Mouse (Mus musculus): ENCODE results near the gene Hmgb1.

Hmgb1 gene

DNA sequence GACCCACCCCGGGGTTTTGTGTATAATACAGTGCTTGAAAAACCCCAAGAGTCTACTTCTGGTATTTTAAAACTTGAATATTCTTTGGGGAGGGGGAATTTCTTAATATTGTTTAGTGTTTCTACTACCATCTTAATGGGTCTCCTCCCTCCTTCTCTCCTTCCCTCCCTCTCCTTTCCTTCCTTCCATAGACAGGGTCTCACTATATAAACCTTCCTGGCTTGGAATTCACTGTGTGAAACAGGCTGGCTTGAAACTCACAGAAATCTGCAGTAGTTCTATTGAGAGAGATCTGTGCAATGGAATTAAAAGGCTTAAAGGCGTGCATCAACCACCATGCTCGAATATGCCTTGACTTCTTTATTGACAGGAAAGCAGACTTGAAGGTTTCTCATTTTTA lies 1.5 kb upstream of the Hmgb1 start:
- no peak for DNase-seq (ENCODE audit: low read depth, low spot score)

- DNase-seq (ENCODE audit: low read depth, low spot score) = peak; percentile 83
Measured at GRCm38 (mm10) chr5:149184844-149185186, 526 bp upstream of the Hmgb1 start.

DNA sequence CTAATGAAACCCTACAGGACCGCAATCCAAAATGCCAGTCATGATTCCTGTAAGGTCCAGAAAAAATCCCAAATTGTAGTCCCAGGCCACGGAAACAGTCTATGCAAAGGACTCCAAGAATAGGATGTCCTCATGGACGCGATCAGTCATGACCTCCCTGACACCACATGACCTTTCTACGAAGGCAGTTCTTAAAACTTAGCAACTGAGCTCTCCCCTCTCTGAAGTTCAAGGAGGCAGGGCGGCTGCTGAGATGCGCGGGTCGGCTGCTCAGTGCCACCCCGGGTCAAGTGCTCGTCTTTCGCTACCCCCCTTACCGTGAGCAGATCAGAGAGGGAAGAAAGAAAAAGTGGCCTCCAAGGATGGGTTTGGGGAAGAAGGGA lies 577 bp downstream of the Hmgb1 start:
- DNase-seq (ENCODE audit: low read depth, low spot score) = no peak

- DNase-seq (ENCODE audit: low read depth, low spot score) = no peak
Measured at GRCm38 (mm10) chr5:149183122-149183521, 1.2 kb downstream of the Hmgb1 start.

GRCm38 (mm10) chr5:149182186-149182870 lies 2.0 kb downstream of the Hmgb1 start:
- DNase-seq (ENCODE audit: low read depth, low spot score) = no peak

GRCm38 (mm10) chr5:149179826-149180225 lies 4.5 kb downstream of the Hmgb1 start:
- DNase-seq (ENCODE audit: low read depth, low spot score) = no peak

DNA sequence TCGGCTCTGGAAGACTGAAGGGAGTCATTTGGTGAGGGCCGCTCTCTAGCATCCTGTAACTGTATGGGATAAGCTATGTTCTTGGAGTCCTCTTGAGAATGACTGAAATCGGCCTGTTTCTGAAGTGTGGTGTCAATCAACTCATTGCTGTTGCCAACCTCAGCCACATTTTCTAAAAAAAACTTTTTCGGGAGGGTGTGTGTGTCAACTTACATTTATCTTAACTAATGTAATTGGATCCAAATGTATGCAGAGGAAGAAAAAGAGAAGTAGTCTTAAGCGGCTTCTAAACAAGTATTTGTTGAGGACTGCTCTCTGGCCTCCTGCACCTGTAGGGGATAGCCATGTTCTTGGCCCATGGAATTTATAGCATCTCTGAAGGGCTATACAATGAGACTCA lies 6.2 kb downstream of the Hmgb1 start:
- DNase-seq (ENCODE audit: low read depth, low spot score) = no peak

DNA sequence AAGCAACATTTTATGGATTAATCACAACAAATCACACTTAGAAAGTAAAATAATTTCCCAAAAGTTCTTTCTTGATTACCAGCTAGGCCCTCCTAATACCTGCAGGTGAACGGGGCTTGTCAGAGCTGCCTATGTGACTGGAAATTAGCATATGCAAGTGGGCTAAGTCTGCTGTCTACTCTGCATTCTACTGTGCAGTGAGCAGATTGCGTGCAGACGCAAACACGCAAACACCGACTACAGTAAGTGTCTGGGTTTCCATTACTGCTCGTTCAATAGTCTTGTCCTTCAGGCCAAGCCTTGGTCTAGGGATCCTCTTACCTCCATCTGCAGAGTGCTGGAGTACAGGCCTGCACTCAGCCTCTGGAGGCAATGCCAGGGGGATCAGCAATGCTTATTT lies 8.6 kb downstream of the Hmgb1 start:
- DNase-seq (ENCODE audit: low read depth, low spot score) = no peak

GRCm38 (mm10) chr5:149174527-149174926 lies 9.8 kb downstream of the Hmgb1 start:
- no peak for DNase-seq (ENCODE audit: low read depth, low spot score)

GRCm38 (mm10) chr5:149172246-149172645 lies 12.0 kb downstream of the Hmgb1 start:
- no peak for DNase-seq (ENCODE audit: low read depth, low spot score)

DNA sequence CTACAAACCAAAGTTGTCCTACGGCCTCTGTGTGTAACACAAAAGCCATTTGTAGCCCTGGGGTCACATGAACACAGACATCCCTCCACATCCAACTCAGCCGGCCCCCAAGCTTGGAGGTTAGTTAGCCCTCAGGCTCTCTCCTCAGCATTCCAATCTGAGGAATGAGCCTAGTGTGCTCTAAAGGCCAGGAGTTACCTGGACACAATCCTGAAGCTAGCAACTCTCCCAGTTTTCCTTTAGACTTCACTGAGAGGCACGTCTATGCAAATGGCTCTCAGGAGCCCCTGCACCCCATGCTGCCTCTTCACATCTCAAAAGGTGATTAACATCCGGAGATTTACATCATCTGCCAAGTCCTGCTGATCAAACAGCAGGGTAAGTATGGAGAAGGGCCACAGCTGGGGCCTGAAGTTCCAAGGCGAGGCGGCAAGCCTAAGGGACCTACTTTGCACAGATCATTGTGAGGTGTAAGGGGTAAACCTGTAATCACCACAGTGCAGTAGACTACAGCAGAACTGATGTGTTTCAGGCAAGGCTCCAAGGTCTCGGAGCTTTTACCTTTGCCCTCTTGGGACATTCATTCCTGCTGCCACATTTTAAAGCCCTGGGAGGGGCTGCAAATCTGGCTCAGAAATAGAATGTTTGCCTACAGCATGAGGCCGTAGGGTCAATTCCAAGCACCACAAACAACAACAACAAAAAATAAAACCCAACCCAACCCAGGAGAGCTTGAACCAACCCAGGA lies 13.3 kb downstream of the Hmgb1 start:
- DNase-seq (ENCODE audit: low read depth, low spot score) = no peak

GRCm38 (mm10) chr5:149168816-149169215 lies 15.5 kb downstream of the Hmgb1 start:
- DNase-seq (ENCODE audit: low read depth, low spot score) = no peak

DNA sequence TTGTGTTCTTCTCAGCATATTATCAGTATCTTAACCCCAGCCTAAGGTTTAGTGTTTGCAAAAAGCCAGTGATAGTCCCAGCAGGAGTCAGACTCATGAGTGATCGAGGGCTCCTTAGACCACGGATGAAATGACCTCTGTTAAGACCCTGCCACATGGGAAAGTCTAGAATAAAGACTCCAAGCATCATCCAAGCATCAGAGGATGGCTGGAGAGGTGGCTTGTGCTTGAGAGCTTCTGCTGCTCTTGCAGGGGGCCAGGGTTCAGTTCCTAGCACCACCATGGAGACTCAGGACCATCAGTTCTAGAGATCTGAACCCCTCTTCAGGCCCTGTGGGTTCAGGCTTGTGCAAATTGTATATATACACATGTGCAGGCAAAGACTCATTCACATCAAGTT lies 16.2 kb downstream of the Hmgb1 start:
- DNase-seq (ENCODE audit: low read depth, low spot score) = no peak

- no peak for DNase-seq (ENCODE audit: low read depth, low spot score)
Measured at GRCm38 (mm10) chr5:149166011-149166410, 18.3 kb downstream of the Hmgb1 start.

- DNase-seq (ENCODE audit: low read depth, low spot score) = no peak
Measured at GRCm38 (mm10) chr5:149164881-149165280, 19.4 kb downstream of the Hmgb1 start.

DNA sequence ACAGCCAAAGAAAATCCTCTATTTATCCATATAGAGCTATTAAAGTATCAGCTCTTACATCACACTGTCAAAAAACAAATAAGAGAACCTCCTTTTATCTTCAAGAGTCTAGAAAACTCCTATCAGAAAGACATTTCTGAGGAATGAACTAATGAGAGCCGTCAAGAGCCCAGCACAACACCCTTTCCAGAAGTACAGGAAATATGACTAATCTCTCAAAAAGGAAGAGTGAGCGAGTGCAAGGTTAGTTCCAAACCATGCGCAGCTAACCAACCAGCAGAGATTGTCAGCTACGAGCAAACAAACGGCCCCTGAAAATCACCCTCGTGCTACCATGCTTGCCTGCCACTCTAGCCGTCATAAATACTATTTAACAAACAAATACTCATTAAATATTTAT lies 21.4 kb downstream of the Hmgb1 start:
- DNase-seq (ENCODE audit: low read depth, low spot score) = no peak

- DNase-seq (ENCODE audit: low read depth, low spot score) = peak; percentile 46
Measured at GRCm38 (mm10) chr5:149160469-149160868, 23.8 kb downstream of the Hmgb1 start.

- no peak for DNase-seq (ENCODE audit: low read depth, low spot score)
Measured at GRCm38 (mm10) chr5:149159021-149159420, 25.3 kb downstream of the Hmgb1 start.

DNA sequence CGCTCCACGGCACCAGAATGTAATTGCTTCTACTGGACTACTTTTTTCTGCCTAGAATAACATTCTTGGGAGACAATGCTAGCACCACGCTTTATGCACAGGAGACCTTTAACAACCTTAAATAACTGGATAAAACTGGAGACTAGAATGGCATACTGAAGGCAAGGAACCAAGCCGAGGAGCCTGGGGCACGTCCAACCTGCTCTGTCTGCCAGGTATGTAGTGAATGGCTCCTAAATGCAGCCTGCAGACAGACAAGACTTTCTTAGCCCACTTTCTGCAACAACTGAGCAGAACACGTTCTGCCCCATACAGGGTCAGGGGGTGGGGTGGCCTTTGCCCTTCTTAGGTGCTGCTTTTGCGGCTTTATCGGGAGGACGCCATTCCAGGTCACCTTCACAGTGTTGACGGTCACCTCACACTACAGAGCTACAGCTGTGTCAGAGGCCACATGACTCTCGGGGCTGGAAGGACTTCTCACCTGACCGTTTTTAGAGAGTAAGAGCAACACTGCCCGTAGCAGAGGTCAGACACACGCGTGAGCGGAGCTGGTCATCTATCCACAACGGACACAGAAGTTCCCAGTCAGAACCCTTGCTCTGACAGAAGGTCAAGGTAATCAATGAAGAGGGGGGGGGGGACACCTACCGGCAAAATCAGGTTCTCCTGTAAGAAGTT lies 27.3 kb downstream of the Hmgb1 start:
- DNase-seq (ENCODE audit: low read depth, low spot score) = no peak

DNA sequence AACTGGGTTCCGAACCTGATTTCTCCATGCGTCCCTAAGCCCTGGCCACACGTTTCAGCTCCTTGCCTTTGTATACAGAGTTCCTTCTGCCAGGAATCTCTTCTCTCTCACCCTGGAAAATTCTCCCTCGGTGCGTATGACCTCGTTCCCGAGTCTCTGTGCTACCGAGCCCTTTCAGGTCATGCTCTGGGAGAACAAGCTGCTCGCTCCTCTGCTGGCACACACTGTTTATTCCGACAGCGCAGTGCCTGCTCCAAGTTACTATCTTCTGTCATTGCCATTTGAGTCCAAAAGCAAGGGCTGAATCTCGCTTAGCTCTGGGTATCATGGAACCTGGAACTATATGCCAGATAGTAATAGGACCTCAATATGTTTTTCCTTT lies 31.5 kb downstream of the Hmgb1 start:
- no peak for DNase-seq (ENCODE audit: low read depth, low spot score)

DNA sequence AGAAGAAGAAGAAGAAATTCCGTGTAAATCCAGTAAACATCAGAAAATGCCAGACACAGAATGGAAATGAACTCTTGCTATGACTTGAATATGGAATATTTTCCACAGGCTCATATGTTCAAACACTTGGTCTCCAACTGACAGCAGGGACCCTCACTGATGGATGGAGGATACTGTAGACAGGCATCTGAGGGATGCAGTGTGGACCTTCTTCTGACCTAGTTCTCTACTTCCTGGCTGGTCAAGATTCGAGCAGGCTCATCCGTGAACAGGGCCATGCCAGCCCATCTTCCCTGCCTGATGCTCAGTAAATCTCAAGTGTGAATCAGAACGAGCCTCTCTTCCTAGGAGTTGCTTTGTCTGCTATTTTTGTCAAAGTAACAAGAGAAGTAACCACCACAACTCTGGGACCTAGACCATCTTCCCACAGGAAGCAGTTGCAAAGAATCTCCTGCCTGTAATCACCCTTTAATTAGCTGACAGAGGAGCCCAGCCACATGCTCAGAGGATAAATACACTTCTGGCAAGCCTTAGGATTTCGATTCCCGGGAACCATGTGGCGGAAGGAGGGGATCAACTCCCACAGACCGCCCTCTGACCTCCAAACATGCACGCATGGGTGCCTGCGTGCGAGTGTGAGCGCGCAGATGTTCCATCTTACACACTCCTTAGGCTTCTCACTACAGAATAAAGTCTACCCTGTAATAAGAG lies 32.1 kb downstream of the Hmgb1 start:
- no peak for DNase-seq (ENCODE audit: low read depth, low spot score)

DNA sequence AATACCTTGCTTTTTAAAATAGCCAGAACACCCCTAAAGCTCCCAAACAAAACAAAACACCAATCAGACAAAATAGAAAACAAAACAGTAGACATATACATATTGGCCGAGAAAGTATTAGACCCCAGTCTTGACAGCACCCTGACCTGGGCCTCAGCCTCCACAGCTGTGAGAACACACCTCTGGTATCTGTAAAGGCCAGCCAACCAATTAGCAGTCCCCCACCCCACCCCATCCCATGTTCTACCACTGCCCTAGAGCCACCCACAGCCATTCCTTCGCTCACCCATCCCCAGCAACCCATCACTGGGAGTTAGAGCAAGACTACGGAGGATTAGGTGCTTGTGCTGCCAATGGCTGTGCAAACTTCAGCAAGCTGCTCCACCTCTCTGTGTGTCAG lies 33.4 kb downstream of the Hmgb1 start:
- DNase-seq (ENCODE audit: low read depth, low spot score) = no peak
